In the genomic region with DNA sequence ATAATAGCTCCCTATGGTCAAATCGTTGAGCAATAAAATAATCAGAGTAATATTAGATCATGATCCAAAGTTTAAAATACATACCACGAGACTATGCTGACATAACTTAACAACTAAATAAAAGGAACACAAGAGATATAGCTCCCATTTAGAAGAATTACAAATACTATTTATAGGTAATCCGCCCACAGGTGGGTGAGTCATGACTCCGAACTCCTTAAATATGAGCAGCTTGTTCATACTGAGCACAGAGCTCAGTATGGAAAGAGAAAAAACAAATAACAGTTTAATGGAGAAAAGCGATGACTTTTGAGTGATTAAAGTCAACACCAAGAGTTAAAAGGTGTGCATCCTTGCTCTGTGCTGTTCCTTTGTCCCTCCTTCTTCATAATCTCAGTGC, we compare ENCODE assay signal across 12 mouse cellular contexts.
"Had no signal": no experiment of that assay in that cellular context is flagged by ENCODE, and none has a peak within 500 bp of the region (broad histone marks: within the 10 kb centered on the region; RNA-seq: fewer than 3 reads in every experiment).

No protein-coding gene starts in this region.

- ATAC-seq: intestine, embryonic 15.5 days; liver, postnatal 0 days; midbrain, embryonic 15.5 days had no signal

- DNase-seq: kidney, adult 18-20 months; kidney, postnatal 10 days; kidney, postnatal 4 days; liver; liver, embryonic 13.5 days; liver, postnatal 0 days; lung, postnatal 14 days; retina, postnatal 1 day; right cerebral cortex, postnatal 4 days; thymus, postnatal 36 days had no signal
